Mouse (Mus musculus): ENCODE results near the gene Ddc. TPM values are rescaled to one million over a fixed set of nuclear protein-coding genes. Genes with fewer than 3 reads are reported as not detected.

Gene Ddc
- polyA plus RNA-seq, 1 experiment from 2014 or later, result 7.7 TPM

DNA sequence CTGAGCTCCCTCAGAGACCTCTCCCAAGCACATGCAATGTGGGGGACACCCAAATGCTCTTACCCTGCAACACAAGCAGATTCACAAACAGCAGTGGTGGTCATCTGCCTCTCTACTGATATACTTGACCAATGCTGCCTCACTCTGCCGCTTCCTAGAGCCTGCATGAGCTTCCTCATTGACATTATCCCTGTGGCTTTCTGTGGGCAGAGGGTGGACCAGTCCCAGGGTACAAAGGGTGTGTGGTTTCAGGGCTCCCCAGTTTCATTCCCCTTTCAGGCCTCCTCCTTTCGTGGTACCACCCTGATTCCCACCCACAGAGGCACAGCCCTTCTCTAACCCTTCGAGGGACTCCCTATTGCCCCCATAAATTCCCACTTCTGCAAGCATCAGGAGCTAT is 120.7 kb downstream of the Ddc start:
- H3K36me3 ChIP-seq (replicated peaks), result no peaks in the 10 kb centered on the region
- H3K4me1 ChIP-seq, result no peaks in the 10 kb centered on the region
- ATAC-seq (ENCODE audit: low FRiP score), result no peak
- WGBS, result 82% methylated on average over 3 of the region's 3 CpGs
- no peaks in the 10 kb centered on the region for H3K27me3 ChIP-seq
- no peak overlapping the region for H3K4me2 ChIP-seq
- H3K9me3 ChIP-seq, result no peaks in the 10 kb centered on the region
- no peak overlapping the region for H3K4me3 ChIP-seq (replicated peaks)
- no peak overlapping the region for H3K27ac ChIP-seq
- no peak overlapping the region for H3K9ac ChIP-seq

GRCm38 (mm10) chr11:11776822-11777174 is 121.1 kb downstream of the Ddc start:
- H3K4me1 ChIP-seq, result no peaks in the 10 kb centered on the region
- 88% methylated on average over 7 of the region's 7 CpGs for WGBS
- no peak overlapping the region for H3K4me2 ChIP-seq
- no peak overlapping the region for H3K4me3 ChIP-seq (replicated peaks)
- no peaks in the 10 kb centered on the region for H3K27me3 ChIP-seq
- H3K9ac ChIP-seq, result no peak overlapping the region
- no peaks in the 10 kb centered on the region for H3K36me3 ChIP-seq (replicated peaks)
- H3K27ac ChIP-seq, result no peak overlapping the region
- no peak for ATAC-seq (ENCODE audit: low FRiP score)
- H3K9me3 ChIP-seq, result no peaks in the 10 kb centered on the region

DNA sequence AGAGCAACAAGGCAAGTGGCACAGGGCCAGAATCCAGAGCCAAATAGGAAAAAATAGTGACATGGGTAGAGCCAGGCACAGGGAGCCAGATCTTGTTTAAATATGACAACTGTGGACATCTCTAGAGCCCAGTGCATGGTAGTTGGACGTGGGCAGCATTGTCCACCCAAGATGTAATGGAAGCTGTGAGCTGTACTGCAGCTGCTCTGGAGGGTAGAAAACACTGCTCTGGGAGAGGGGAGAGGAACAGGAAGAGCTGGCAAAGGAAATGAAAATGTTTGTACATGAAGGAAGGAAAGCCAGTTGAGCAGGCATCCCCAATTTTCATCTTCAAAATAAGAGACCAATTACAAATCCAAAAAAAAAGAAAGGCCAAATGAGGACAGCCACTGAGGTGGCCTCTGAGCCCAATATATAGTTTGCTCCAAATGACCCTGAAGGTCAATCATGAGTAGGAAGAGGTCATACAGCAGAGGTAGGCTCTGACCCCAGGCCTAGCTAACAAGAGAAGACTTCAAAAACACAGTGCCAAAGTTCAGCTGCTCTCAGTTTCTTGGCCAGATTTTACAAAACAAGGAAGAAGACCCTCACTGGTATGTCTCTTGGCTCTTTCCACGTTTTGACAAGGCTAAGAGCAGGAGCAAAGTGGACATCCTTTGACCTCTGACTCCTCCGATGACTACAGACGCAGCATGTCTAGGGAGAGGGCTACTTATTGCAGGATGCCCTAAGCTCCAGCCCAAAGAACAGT is 121.7 kb downstream of the Ddc start:
- 68% methylated on average over 4 of the region's 4 CpGs for WGBS
- Histone ChIP-seq H3K36me3 (replicated peaks) (no peaks in the 10 kb centered on the region), H3K4me3 (replicated peaks) (no peak overlapping the region), H3K9ac (no peak overlapping the region), H3K27ac (no peak overlapping the region), H3K27me3 (no peaks in the 10 kb centered on the region), H3K4me2 (no peak overlapping the region), H3K9me3 (no peaks in the 10 kb centered on the region), H3K4me1 (no peaks in the 10 kb centered on the region)
- ATAC-seq (ENCODE audit: low FRiP score), result no peak

GRCm38 (mm10) chr11:11774893-11775292 is 123.1 kb downstream of the Ddc start:
- H3K36me3 ChIP-seq (replicated peaks), result no peaks in the 10 kb centered on the region
- no peaks in the 10 kb centered on the region for H3K4me1 ChIP-seq
- no peaks in the 10 kb centered on the region for H3K27me3 ChIP-seq
- H3K4me2 ChIP-seq, result no peak overlapping the region
- no peaks in the 10 kb centered on the region for H3K9me3 ChIP-seq
- ATAC-seq (ENCODE audit: low FRiP score), result no peak
- WGBS, result 91% methylated on average over 5 of the region's 5 CpGs
- H3K27ac ChIP-seq, result no peak overlapping the region
- no peak overlapping the region for H3K9ac ChIP-seq
- H3K4me3 ChIP-seq (replicated peaks), result no peak overlapping the region

GRCm38 (mm10) chr11:11774384-11774783 is 123.6 kb downstream of the Ddc start:
- Histone ChIP-seq H3K9ac (no peak overlapping the region), H3K4me1 (no peaks in the 10 kb centered on the region), H3K27ac (no peak overlapping the region), H3K4me2 (no peak overlapping the region), H3K36me3 (replicated peaks) (no peaks in the 10 kb centered on the region), H3K27me3 (no peaks in the 10 kb centered on the region), H3K9me3 (no peaks in the 10 kb centered on the region), H3K4me3 (replicated peaks) (no peak overlapping the region)
- WGBS, result 92% methylated on average over 4 of the region's 4 CpGs
- ATAC-seq (ENCODE audit: low FRiP score), result no peak

DNA sequence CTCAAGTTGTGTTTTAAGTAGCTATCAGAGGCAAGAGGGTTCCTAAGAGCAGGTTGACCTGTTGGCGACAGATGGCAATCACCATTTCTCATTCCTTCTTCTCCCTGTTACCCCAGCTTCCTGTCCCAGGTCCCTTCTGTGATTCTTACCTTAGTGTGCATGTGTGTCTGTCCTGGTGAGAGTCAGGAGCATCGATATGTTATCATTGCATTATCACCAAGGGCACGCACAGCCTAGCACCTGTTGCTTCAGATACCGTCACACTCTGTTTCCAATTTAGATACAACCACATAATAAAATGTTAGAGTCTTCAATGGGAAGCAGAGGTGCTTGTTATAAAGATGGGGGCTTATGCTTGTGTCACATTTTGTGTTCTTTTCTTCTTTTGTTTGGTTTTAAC is 125.7 kb downstream of the Ddc start:
- ATAC-seq (ENCODE audit: low FRiP score), result no peak
- Histone ChIP-seq H3K4me3 (replicated peaks) (no peak overlapping the region), H3K36me3 (replicated peaks) (no peaks in the 10 kb centered on the region), H3K27me3 (no peaks in the 10 kb centered on the region), H3K9me3 (no peaks in the 10 kb centered on the region), H3K27ac (no peak overlapping the region), H3K4me2 (no peak overlapping the region), H3K9ac (no peak overlapping the region), H3K4me1 (no peaks in the 10 kb centered on the region)
- whole genome bisulfite sequencing, result 91% methylated on average over 4 of the region's 4 CpGs

GRCm38 (mm10) chr11:11770691-11771090 is 127.3 kb downstream of the Ddc start:
- no peaks in the 10 kb centered on the region for H3K36me3 ChIP-seq (replicated peaks)
- no peaks in the 10 kb centered on the region for H3K9me3 ChIP-seq
- no peak for ATAC-seq (ENCODE audit: low FRiP score)
- no peak overlapping the region for H3K9ac ChIP-seq
- H3K4me1 ChIP-seq, result no peaks in the 10 kb centered on the region
- H3K4me2 ChIP-seq, result no peak overlapping the region
- WGBS, result 92% methylated on average over 3 of the region's 3 CpGs
- no peak overlapping the region for H3K4me3 ChIP-seq (replicated peaks)
- no peaks in the 10 kb centered on the region for H3K27me3 ChIP-seq
- no peak overlapping the region for H3K27ac ChIP-seq

- Histone ChIP-seq H3K36me3 (replicated peaks) (no peaks in the 10 kb centered on the region), H3K4me2 (no peak overlapping the region), H3K27me3 (no peaks in the 10 kb centered on the region), H3K4me1 (no peaks in the 10 kb centered on the region), H3K9me3 (no peaks in the 10 kb centered on the region), H3K9ac (no peak overlapping the region), H3K4me3 (replicated peaks) (no peak overlapping the region), H3K27ac (no peak overlapping the region)
- 95% methylated on average over 20 of the region's 20 CpGs for WGBS
- ATAC-seq (ENCODE audit: low FRiP score), result no peak
Observed at GRCm38 (mm10) chr11:11769281-11769680, 128.7 kb downstream of the Ddc start.

DNA sequence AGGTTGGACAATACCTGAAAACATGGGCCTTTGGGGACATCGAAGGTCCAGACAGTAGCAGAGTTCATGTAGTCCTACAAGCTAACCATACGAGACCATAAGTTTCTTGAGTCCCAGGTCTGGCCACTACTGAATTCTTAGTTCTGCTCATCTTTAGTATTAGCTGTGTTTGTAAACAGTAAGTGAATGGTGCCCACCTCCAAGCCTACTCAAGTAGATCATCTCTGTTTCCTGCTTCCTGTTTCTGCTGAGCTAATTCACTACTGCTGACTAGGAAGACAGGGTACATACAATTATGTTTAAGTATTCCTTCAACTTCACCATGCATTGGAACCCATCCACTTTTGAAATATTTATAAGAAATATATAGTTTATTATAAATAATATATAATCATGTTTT is 129.9 kb downstream of the Ddc start:
- Histone ChIP-seq H3K4me3 (replicated peaks) (no peak overlapping the region), H3K27me3 (no peaks in the 10 kb centered on the region), H3K36me3 (replicated peaks) (no peaks in the 10 kb centered on the region), H3K4me1 (no peaks in the 10 kb centered on the region), H3K9me3 (no peaks in the 10 kb centered on the region), H3K9ac (no peak overlapping the region), H3K27ac (no peak overlapping the region), H3K4me2 (no peak overlapping the region)
- ATAC-seq (ENCODE audit: low FRiP score), result no peak
- WGBS, result 90% methylated on average over 2 of the region's 2 CpGs

DNA sequence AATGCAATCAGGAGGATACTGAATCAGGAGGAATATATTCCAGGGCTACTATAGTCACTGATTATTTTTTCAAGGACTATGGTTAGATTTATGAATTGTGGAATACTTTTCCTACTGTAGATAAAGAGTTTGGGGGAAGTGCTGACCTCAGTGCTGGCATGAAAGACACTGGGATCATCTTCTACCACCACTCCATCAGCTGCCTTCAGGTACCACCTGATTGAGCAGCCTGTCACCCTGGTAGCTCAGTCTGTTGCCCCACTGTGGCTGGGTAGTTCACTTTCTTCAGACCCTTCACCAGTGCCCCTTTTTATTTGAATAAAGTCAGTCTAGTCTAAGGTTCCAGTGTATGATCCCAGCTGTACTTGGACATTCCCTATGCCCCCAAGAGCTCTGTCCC is 131.2 kb downstream of the Ddc start:
- Histone ChIP-seq H3K9me3 (no peaks in the 10 kb centered on the region), H3K4me2 (no peak overlapping the region), H3K27ac (no peak overlapping the region), H3K36me3 (replicated peaks) (no peaks in the 10 kb centered on the region), H3K4me1 (no peaks in the 10 kb centered on the region), H3K27me3 (no peaks in the 10 kb centered on the region), H3K4me3 (replicated peaks) (no peak overlapping the region), H3K9ac (no peak overlapping the region)
- ATAC-seq (ENCODE audit: low FRiP score), result no peak

- no peak for ATAC-seq (ENCODE audit: low FRiP score)
- no peak overlapping the region for H3K9ac ChIP-seq
- no peaks in the 10 kb centered on the region for H3K4me1 ChIP-seq
- H3K27me3 ChIP-seq, result no peaks in the 10 kb centered on the region
- no peaks in the 10 kb centered on the region for H3K9me3 ChIP-seq
- WGBS, result 83% methylated on average over 1 of the region's 1 CpGs
- no peak overlapping the region for H3K4me2 ChIP-seq
- H3K36me3 ChIP-seq (replicated peaks), result no peaks in the 10 kb centered on the region
- H3K4me3 ChIP-seq (replicated peaks), result no peak overlapping the region
- no peak overlapping the region for H3K27ac ChIP-seq
Observed at GRCm38 (mm10) chr11:11766105-11766504, 131.8 kb downstream of the Ddc start.

- no peaks in the 10 kb centered on the region for H3K36me3 ChIP-seq (replicated peaks)
- no peak overlapping the region for H3K4me2 ChIP-seq
- WGBS, result 73% methylated on average over 1 of the region's 1 CpGs
- no peak overlapping the region for H3K27ac ChIP-seq
- ATAC-seq (ENCODE audit: low FRiP score), result no peak
- H3K9ac ChIP-seq, result no peak overlapping the region
- H3K4me3 ChIP-seq (replicated peaks), result no peak overlapping the region
- H3K4me1 ChIP-seq, result no peaks in the 10 kb centered on the region
- no peaks in the 10 kb centered on the region for H3K9me3 ChIP-seq
- H3K27me3 ChIP-seq, result no peaks in the 10 kb centered on the region
Observed at GRCm38 (mm10) chr11:11765414-11765813, 132.5 kb downstream of the Ddc start.
